Mouse (Mus musculus) hindbrain, embryonic 12.5 days (tissue): ENCODE measurements around the gene Htr1a. TPM values are rescaled to one million over a fixed set of nuclear protein-coding genes. Genes with fewer than 3 reads are reported as not detected.

Experiments
- ATAC-seq: fragments of 200-750 bp; cut with Nextera tagmentation; 2 replicates; pipeline ENCODE4 v1.8.0; 2017; ENCODE audit warnings: moderate TSS enrichment; ENCODE audit not compliant: low FRiP score
- H3K27ac ChIP-seq: fragments of 300-500 bp; sonication (generic); 2 replicates; pipeline ENCODE4 v1.5.1; 2016; ENCODE audit warnings: mild to moderate bottlenecking
- H3K27me3 ChIP-seq: fragments of 300-500 bp; sonication (generic); 2 replicates; pipeline ENCODE4 v1.6.1; 2016; ENCODE audit warnings: mild to moderate bottlenecking
- H3K36me3 ChIP-seq: fragments of 300-500 bp; sonication (generic); 2 replicates; pipeline ENCODE4 v1.6.1; 2016; ENCODE audit warnings: mild to moderate bottlenecking
- H3K4me1 ChIP-seq: fragments of 300-500 bp; sonication (generic); 2 replicates; pipeline ENCODE4 v1.6.1; 2016
- H3K4me2 ChIP-seq: fragments of 300-500 bp; sonication (generic); replicated peaks from 2 replicates; pipeline ENCODE4 v1.6.1; 2016; ENCODE audit warnings: mild to moderate bottlenecking
- H3K4me3 ChIP-seq: fragments of 300-500 bp; sonication (generic); 2 replicates; pipeline ENCODE4 v1.5.1; 2016; ENCODE audit warnings: mild to moderate bottlenecking
- H3K9ac ChIP-seq: fragments of 300-500 bp; sonication (generic); 2 replicates; pipeline ENCODE4 v1.6.1; 2016; ENCODE audit warnings: mild to moderate bottlenecking, moderate library complexity
- H3K9me3 ChIP-seq: fragments of 300-500 bp; sonication (generic); replicated peaks from 2 replicates; pipeline ENCODE4 v1.6.1; 2016; ENCODE audit warnings: mild to moderate bottlenecking
- WGBS: fragments of 180-500 bp; shearing (Covaris S2); methylation state at CpG from one replicate; pipeline ENCODE4 v1.1.7; 2016; 5-methylcytosine and 5-hydroxymethylcytosine counted together
- polyA plus RNA-seq: library from polyadenylated mRNA; unstranded; fragments of >200 nt; fragmentation: Nextera tagmentation; extraction: Ambion mirVana; gene quantifications from 2 replicates; pipeline ENCODE4 v1.2.1, GENCODE M21; 2016

Htr1a gene
- polyA plus RNA-seq = 0.75 and 1.4 TPM in 2 replicates

GRCm38 (mm10) chr13:105443339-105443738 is at the start of gene Htr1a:
Gene Htr1a (plus strand): TSS chr13:105443639.
- no peaks in the 10 kb centered on the region for H3K9me3 ChIP-seq
- peak within 1 kb of the TSS; percentile 14; the same call in 1 of the 2 replicates for H3K9ac ChIP-seq
- peaks cover 15% of the 10 kb centered on the region for H3K4me1 ChIP-seq
- ATAC-seq = no peak
- H3K36me3 ChIP-seq = no peaks in the 10 kb centered on the region
- 6% methylated on average over 8 of the region's 8 CpGs for WGBS
- peaks cover 40% of the 10 kb centered on the region for H3K27me3 ChIP-seq
- H3K27ac ChIP-seq = no peak within 1 kb of the TSS
- peak within 1 kb of the TSS; percentile 57 for H3K4me2 ChIP-seq
- H3K4me3 ChIP-seq = peak within 1 kb of the TSS; percentile 36

GRCm38 (mm10) chr13:105411535-105412326 is 31.7 kb upstream of the Htr1a start:
- no peak overlapping the region for H3K4me2 ChIP-seq
- 79% methylated on average over 10 of the region's 10 CpGs for WGBS
- ATAC-seq = no peak
- no peaks in the 10 kb centered on the region for H3K36me3 ChIP-seq
- no peaks in the 10 kb centered on the region for H3K27me3 ChIP-seq
- H3K27ac ChIP-seq = no peak overlapping the region
- H3K9ac ChIP-seq = no peak overlapping the region
- no peaks in the 10 kb centered on the region for H3K9me3 ChIP-seq
- H3K4me1 ChIP-seq = no peaks in the 10 kb centered on the region
- H3K4me3 ChIP-seq = no peak overlapping the region

DNA sequence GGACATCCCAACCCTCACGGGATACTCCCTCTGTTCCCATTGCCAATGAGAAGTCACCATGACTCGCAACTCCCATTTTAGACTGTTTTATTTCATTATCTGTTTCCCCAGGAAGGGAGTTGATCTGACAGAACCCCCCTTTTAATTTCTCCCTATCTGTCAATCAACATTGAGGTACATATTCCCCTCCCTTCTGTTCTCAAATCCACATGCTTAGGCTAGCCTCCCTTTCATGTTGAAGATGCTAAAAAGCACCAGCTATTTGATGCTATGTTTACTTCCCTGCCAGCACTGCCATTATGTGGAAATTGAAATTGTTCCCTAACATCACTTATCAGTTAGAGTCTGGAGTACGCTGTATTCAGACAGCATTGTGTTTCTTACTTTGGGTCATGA is 31.1 kb upstream of the Htr1a start:
- Histone ChIP-seq H3K4me3 (no peak overlapping the region), H3K9me3 (no peaks in the 10 kb centered on the region), H3K27ac (no peak overlapping the region), H3K9ac (no peak overlapping the region), H3K4me2 (no peak overlapping the region), H3K36me3 (no peaks in the 10 kb centered on the region), H3K27me3 (no peaks in the 10 kb centered on the region), H3K4me1 (no peaks in the 10 kb centered on the region)
- no peak for ATAC-seq
- 92% methylated on average over 3 of the region's 3 CpGs for WGBS

GRCm38 (mm10) chr13:105433141-105433540 is 10.3 kb upstream of the Htr1a start:
- 93% methylated on average over 2 of the region's 2 CpGs for WGBS
- no peak for ATAC-seq
- H3K9ac ChIP-seq = no peak overlapping the region
- no peaks in the 10 kb centered on the region for H3K27me3 ChIP-seq
- no peaks in the 10 kb centered on the region for H3K4me1 ChIP-seq
- no peak overlapping the region for H3K4me3 ChIP-seq
- H3K4me2 ChIP-seq = no peak overlapping the region
- H3K27ac ChIP-seq = no peak overlapping the region
- no peaks in the 10 kb centered on the region for H3K9me3 ChIP-seq
- H3K36me3 ChIP-seq = no peaks in the 10 kb centered on the region

GRCm38 (mm10) chr13:105433630-105434029 is 9.8 kb upstream of the Htr1a start:
- Histone ChIP-seq H3K27ac (no peak overlapping the region), H3K4me1 (no peaks in the 10 kb centered on the region), H3K4me3 (no peak overlapping the region), H3K9ac (no peak overlapping the region), H3K4me2 (no peak overlapping the region), H3K9me3 (no peaks in the 10 kb centered on the region), H3K36me3 (no peaks in the 10 kb centered on the region), H3K27me3 (no peaks in the 10 kb centered on the region)
- 93% methylated on average over 1 of the region's 1 CpGs for whole genome bisulfite sequencing
- ATAC-seq = no peak

GRCm38 (mm10) chr13:105442576-105442975 is 863 bp upstream of the Htr1a start:
- ATAC-seq = no peak
- 4% methylated on average over 6 of the region's 6 CpGs for WGBS
- Histone ChIP-seq H3K36me3 (no peaks in the 10 kb centered on the region), H3K27me3 (peaks cover 38% of the 10 kb centered on the region), H3K4me1 (peaks cover 15% of the 10 kb centered on the region), H3K9me3 (no peaks in the 10 kb centered on the region), H3K4me2 (no peak overlapping the region), H3K9ac (no peak overlapping the region), H3K27ac (no peak overlapping the region), H3K4me3 (no peak overlapping the region)

GRCm38 (mm10) chr13:105443871-105444237 is 415 bp downstream of the Htr1a start:
- H3K4me3 ChIP-seq = peak overlapping the region; percentile 36
- H3K27me3 ChIP-seq = peaks cover 44% of the 10 kb centered on the region
- no peaks in the 10 kb centered on the region for H3K9me3 ChIP-seq
- WGBS = 0% methylated on average over 15 of the region's 15 CpGs
- no peak overlapping the region; the same call in 1 of the 2 replicates for H3K9ac ChIP-seq
- peak; percentile 46 for ATAC-seq
- peaks cover 15% of the 10 kb centered on the region for H3K4me1 ChIP-seq
- no peaks in the 10 kb centered on the region for H3K36me3 ChIP-seq
- no peak overlapping the region for H3K27ac ChIP-seq
- H3K4me2 ChIP-seq = peak overlapping the region; percentile 57

DNA sequence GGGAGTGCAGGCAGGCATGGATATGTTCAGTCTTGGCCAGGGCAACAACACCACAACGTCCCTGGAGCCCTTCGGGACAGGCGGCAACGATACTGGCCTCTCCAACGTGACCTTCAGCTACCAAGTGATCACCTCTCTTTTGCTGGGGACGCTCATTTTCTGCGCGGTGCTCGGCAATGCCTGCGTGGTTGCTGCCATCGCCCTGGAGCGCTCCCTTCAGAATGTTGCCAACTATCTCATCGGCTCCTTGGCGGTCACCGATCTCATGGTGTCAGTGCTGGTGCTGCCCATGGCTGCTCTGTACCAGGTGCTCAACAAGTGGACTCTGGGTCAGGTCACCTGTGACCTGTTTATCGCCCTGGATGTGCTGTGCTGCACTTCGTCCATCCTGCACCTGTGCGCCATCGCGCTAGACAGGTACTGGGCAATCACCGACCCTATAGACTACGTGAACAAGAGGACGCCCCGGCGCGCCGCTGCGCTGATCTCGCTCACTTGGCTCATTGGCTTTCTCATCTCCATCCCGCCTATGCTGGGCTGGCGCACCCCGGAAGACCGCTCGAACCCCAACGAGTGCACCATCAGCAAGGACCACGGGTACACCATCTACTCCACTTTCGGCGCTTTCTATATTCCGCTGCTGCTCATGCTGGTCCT is 927 bp downstream of the Htr1a start:
- Histone ChIP-seq H3K4me1 (peaks cover 15% of the 10 kb centered on the region), H3K27ac (no peak overlapping the region), H3K9ac (peak overlapping the region; percentile 14; the same call in 1 of the 2 replicates), H3K9me3 (no peaks in the 10 kb centered on the region), H3K36me3 (no peaks in the 10 kb centered on the region), H3K4me2 (peak overlapping the region; percentile 57), H3K4me3 (peak overlapping the region; percentile 36), H3K27me3 (peaks cover 44% of the 10 kb centered on the region)
- peak; percentile 75 for ATAC-seq
- under 1% methylated on average over 39 of the region's 39 CpGs for WGBS

- ATAC-seq = peak; percentile 57; the same call in 1 of the 2 replicates
- Histone ChIP-seq H3K9ac (no peak overlapping the region), H3K9me3 (no peaks in the 10 kb centered on the region), H3K4me3 (peak overlapping the region; percentile 36), H3K36me3 (no peaks in the 10 kb centered on the region), H3K27me3 (peaks cover 44% of the 10 kb centered on the region), H3K27ac (no peak overlapping the region), H3K4me1 (peaks cover 15% of the 10 kb centered on the region), H3K4me2 (peak overlapping the region; percentile 57)
- 2% methylated on average over 26 of the region's 26 CpGs for WGBS
These were observed 1.4 kb downstream of the Htr1a start for GRCm38 (mm10) chr13:105444895-105445281.

GRCm38 (mm10) chr13:105446239-105446638 is 2.8 kb downstream of the Htr1a start:
- H3K9me3 ChIP-seq = no peaks in the 10 kb centered on the region
- H3K27me3 ChIP-seq = peaks cover 44% of the 10 kb centered on the region
- no peak overlapping the region for H3K4me3 ChIP-seq
- peaks cover 15% of the 10 kb centered on the region for H3K4me1 ChIP-seq
- H3K27ac ChIP-seq = no peak overlapping the region
- H3K9ac ChIP-seq = no peak overlapping the region
- no peak overlapping the region for H3K4me2 ChIP-seq
- H3K36me3 ChIP-seq = no peaks in the 10 kb centered on the region
- no peak for ATAC-seq
- WGBS = 7% methylated on average over 4 of the region's 4 CpGs

GRCm38 (mm10) chr13:105447695-105448094 is 4.3 kb downstream of the Htr1a start:
- Histone ChIP-seq H3K4me2 (no peak overlapping the region), H3K4me3 (no peak overlapping the region), H3K36me3 (no peaks in the 10 kb centered on the region), H3K27ac (no peak overlapping the region), H3K4me1 (peaks cover 15% of the 10 kb centered on the region), H3K27me3 (peaks cover 44% of the 10 kb centered on the region), H3K9me3 (no peaks in the 10 kb centered on the region), H3K9ac (no peak overlapping the region)
- WGBS = 41% methylated on average over 2 of the region's 2 CpGs
- ATAC-seq = no peak

DNA sequence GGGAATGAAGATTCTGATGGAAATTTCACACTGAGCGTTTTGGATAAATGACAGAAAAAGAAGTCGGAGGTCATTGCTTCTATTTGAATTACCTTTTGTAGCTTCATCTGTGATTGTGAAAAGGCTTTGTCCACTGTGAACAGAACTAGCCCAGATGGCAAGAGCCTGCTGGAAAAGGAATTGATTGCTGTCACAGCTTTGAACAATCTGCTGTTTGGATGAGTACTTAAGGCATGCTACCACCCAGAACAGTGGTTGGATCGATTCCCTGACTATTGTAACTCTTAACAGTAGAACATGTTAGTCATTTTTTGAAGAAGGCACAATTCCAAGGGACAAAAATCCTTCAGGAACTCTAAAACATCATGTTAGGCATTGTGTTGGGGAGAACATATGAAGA is 8.1 kb downstream of the Htr1a start:
- Histone ChIP-seq H3K9ac (no peak overlapping the region), H3K9me3 (no peaks in the 10 kb centered on the region), H3K4me1 (no peaks in the 10 kb centered on the region), H3K27ac (no peak overlapping the region), H3K27me3 (peaks cover 7% of the 10 kb centered on the region), H3K4me2 (no peak overlapping the region), H3K4me3 (no peak overlapping the region), H3K36me3 (no peaks in the 10 kb centered on the region)
- ATAC-seq = no peak
- 66% methylated on average over 3 of the region's 3 CpGs for WGBS
